Mouse (Mus musculus) adrenal gland, adult 8-10 months (tissue): Measurements from ENCODE around the gene Kif23. TPM values are rescaled to one million over a fixed set of nuclear protein-coding genes. Genes with fewer than 3 reads are reported as not detected.

Experiments
- DNase-seq: peaks from one replicate; pipeline ENCODE4 v3.0.0; 2022
- total RNA-seq, 4 experiments: library from RNA; stranded (reverse); gene quantifications; 2 replicates each; pipeline ENCODE4 v1.2.4; 2022

Gene Kif23
- total RNA-seq, 4 experiments from 2014 or later: 2.3 to 3.8 (median 3.7) TPM

- DNase-seq: no peak
Measured at GRCm38 (mm10) chr9:61945973-61946611, 482 bp downstream of the Kif23 start.

- DNase-seq: no peak
Measured at GRCm38 (mm10) chr9:61941054-61941453, 5.5 kb downstream of the Kif23 start.

- DNase-seq: no peak
Measured at GRCm38 (mm10) chr9:61933333-61933732, 13.2 kb downstream of the Kif23 start.

- no peak for DNase-seq
Measured at GRCm38 (mm10) chr9:61932009-61932408, 14.6 kb downstream of the Kif23 start.

- no peak for DNase-seq
Measured at GRCm38 (mm10) chr9:61925086-61925660, 21.4 kb downstream of the Kif23 start.

GRCm38 (mm10) chr9:61920331-61920730 is 26.2 kb downstream of the Kif23 start:
- no peak for DNase-seq

- no peak for DNase-seq
Measured at GRCm38 (mm10) chr9:61919464-61919863, 27.1 kb downstream of the Kif23 start.

- no peak for DNase-seq
Measured at GRCm38 (mm10) chr9:61917436-61917835, 29.1 kb downstream of the Kif23 start.

GRCm38 (mm10) chr9:61916986-61917385 is 29.6 kb downstream of the Kif23 start:
- DNase-seq: no peak

GRCm38 (mm10) chr9:61915393-61916005 is 31.1 kb downstream of the Kif23 start:
- no peak for DNase-seq

- DNase-seq: no peak
Measured at GRCm38 (mm10) chr9:61914917-61915300, 31.7 kb downstream of the Kif23 start.

- peak; percentile 96 for DNase-seq
Measured at GRCm38 (mm10) chr9:61914203-61914916, 32.2 kb downstream of the Kif23 start, which contains the start of gene Rplp1. TSS of gene Rplp1 (minus strand) at chr9:61914542.

- DNase-seq: no peak
Measured at GRCm38 (mm10) chr9:61911300-61912128, 35.1 kb downstream of the Kif23 start.

GRCm38 (mm10) chr9:61910526-61911256 is 35.9 kb downstream of the Kif23 start:
- DNase-seq: no peak

GRCm38 (mm10) chr9:61909633-61910032 is 36.9 kb downstream of the Kif23 start:
- no peak for DNase-seq

GRCm38 (mm10) chr9:61908832-61909407 is 37.7 kb downstream of the Kif23 start:
- no peak for DNase-seq

- DNase-seq: no peak
Measured at GRCm38 (mm10) chr9:61908341-61908740, 38.2 kb downstream of the Kif23 start.

GRCm38 (mm10) chr9:61907621-61908295 is 38.8 kb downstream of the Kif23 start:
- no peak for DNase-seq

- DNase-seq: no peak
Measured at GRCm38 (mm10) chr9:61906912-61907311, 39.7 kb downstream of the Kif23 start.

GRCm38 (mm10) chr9:61905576-61905975 is 41.0 kb downstream of the Kif23 start:
- DNase-seq: no peak

- no peak for DNase-seq
Measured at GRCm38 (mm10) chr9:61904201-61904600, 42.4 kb downstream of the Kif23 start.
